Mouse (Mus musculus): ENCODE measurements at regions not wholly inside any gene's neighbourhood (a gene's known extent, or its start where the extent isn't known, plus 50 kb on each side); places are given as distances from the start of the nearest gene placed in this dataset.

DNA sequence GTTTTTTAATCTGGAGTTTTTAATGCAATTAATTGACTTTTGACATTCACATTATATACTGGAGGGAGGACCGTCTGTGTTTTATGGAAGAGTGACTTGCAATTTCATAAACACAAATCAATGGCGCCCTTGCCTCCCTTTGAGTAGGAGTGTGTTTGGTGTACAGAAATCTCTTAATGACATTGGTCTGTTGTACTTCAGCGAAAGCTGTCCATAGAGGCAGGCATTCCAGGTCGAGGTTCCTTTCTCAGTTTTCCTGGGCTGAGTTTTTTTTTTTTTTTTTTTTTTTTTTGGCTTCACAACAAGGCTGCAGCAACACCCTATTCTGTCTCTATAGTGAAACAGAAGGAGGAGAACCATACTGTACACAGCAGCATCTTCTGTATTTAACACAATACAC is 427.4 kb upstream of the Ccnh start:
- no peak overlapping the region for H3K9ac ChIP-seq (ENCODE audit: low read depth, low read length)
- no peak overlapping the region for H3K27ac ChIP-seq (ENCODE audit: low read depth, low read length)
- no peaks in the 10 kb centered on the region for H3K4me1 ChIP-seq (replicated peaks; ENCODE audit: control insufficient read depth, insufficient read depth, low read length)
- H3K9me3 ChIP-seq (ENCODE audit: control insufficient read depth, low read length) = no peaks in the 10 kb centered on the region
- no peaks in the 10 kb centered on the region for H3K27me3 ChIP-seq (replicated peaks; ENCODE audit: control insufficient read depth, insufficient read depth, low read length)
- H3K4me3 ChIP-seq (ENCODE audit: low read depth, low read length) = no peak overlapping the region
- 49% methylated on average over 4 of the region's 4 CpGs for WGBS
- ATAC-seq (replicated peaks; ENCODE audit: low FRiP score) (no peak), DNase-seq (ENCODE audit: low spot score) (no peak)
- H3K4me2 ChIP-seq = no peak overlapping the region
- H3K36me3 ChIP-seq (ENCODE audit: control insufficient read depth, insufficient read depth, low read length) = no peaks in the 10 kb centered on the region

DNA sequence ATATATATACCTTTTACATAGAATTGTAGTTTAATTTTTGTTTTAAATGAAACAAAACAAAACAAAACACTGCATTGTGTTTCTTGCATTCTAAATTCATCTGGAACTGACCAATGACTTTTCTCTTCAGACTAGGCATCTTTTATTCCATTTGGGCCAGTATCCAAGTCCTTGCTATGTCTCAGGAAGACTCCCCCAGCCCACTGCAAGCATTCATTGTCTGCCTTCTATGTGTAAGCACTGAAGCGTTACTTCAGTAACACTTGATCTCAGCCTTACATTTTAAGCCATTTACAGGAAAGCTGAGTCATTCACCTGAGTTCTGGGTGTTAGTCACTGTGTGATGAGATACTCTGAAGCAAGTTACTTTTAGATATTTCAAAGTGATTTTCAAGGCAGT is 425.3 kb upstream of the Ccnh start:
- H3K9ac ChIP-seq (ENCODE audit: low read depth, low read length) = no peak overlapping the region
- DNase-seq (ENCODE audit: low spot score) (no peak), ATAC-seq (replicated peaks; ENCODE audit: low FRiP score) (no peak)
- H3K27ac ChIP-seq (ENCODE audit: low read depth, low read length) = no peak overlapping the region
- H3K4me3 ChIP-seq (ENCODE audit: low read depth, low read length) = no peak overlapping the region
- no peak overlapping the region for H3K4me2 ChIP-seq
- H3K27me3 ChIP-seq (replicated peaks; ENCODE audit: control insufficient read depth, insufficient read depth, low read length) = no peaks in the 10 kb centered on the region
- H3K4me1 ChIP-seq (replicated peaks; ENCODE audit: control insufficient read depth, insufficient read depth, low read length) = no peaks in the 10 kb centered on the region
- no peaks in the 10 kb centered on the region for H3K36me3 ChIP-seq (ENCODE audit: control insufficient read depth, insufficient read depth, low read length)
- 75% methylated on average over 1 of the region's 1 CpGs for WGBS
- no peaks in the 10 kb centered on the region for H3K9me3 ChIP-seq (ENCODE audit: control insufficient read depth, low read length)

DNA sequence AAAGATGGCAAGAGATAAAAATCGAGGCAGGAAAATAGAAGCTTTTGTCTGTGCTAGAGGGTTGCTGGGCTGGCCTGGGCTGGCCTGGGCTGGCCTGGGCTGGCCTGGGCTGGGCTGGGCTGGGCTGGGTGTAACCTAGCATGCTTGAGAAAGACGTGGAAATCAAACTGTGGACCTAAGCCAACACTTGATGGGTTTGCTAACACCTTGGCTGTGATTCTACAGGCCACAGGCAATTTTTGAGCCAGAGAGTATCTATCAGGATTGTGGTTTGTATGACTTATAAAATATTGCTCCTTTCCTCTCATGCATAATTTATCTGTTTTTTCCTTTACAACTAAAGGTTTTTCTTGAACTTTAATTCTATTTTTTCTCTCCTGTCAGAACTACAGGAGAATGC is 417.3 kb upstream of the Ccnh start:
- ATAC-seq (replicated peaks; ENCODE audit: low FRiP score) (no peak), DNase-seq (ENCODE audit: low spot score) (no peak)
- Histone ChIP-seq H3K4me1 (replicated peaks; ENCODE audit: control insufficient read depth, insufficient read depth, low read length) (no peaks in the 10 kb centered on the region), H3K9me3 (ENCODE audit: control insufficient read depth, low read length) (no peaks in the 10 kb centered on the region), H3K9ac (ENCODE audit: low read depth, low read length) (no peak overlapping the region), H3K4me3 (ENCODE audit: low read depth, low read length) (no peak overlapping the region), H3K27me3 (replicated peaks; ENCODE audit: control insufficient read depth, insufficient read depth, low read length) (no peaks in the 10 kb centered on the region), H3K4me2 (no peak overlapping the region), H3K36me3 (ENCODE audit: control insufficient read depth, insufficient read depth, low read length) (no peaks in the 10 kb centered on the region), H3K27ac (ENCODE audit: low read depth, low read length) (no peak overlapping the region)
- WGBS = 44% methylated on average over 2 of the region's 2 CpGs

DNA sequence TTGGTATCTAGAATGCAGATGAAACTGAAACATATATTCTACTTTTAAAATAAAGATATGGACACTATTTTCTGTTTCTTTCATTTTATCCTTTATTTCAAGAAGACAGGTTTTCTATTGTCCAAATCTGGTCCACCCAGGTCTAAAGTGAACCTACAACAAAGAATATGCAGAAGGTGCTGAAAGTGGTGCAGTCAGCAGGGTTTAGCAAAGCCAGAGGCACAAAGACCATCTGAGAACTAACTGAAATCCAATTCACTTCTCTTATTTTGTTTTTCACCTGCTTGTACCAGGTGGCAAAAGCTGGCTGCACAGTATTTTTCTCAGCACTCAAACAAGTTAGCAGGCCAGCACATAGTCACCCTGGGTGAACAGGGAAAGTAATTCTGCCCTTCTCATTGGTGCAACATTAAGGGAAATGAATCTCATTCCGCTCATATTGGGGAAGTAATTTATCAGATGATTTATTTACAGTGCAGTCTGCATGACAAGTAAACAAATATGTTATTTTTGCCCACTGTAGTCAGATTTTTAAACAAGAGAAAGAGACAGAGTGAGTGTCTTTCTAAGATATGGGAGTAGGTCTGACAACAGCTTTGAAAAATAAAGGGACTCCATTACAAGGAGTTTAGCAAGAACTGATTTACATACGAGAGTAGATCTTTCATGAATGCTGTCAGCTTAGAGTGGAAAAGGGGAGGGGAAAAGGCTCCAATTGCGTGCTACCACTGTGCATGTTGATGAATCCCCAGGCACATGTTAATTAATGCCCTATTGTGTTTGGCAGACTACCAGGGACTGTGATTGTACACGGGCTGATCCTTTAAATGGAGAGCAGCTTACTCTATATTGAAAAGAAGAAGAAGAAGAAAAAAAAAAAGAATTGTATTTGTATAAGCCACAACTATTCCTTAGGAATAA is 405.9 kb upstream of the Ccnh start:
- Histone ChIP-seq H3K9me3 (ENCODE audit: control insufficient read depth, low read length) (no peaks in the 10 kb centered on the region), H3K4me2 (no peak overlapping the region), H3K4me1 (replicated peaks; ENCODE audit: control insufficient read depth, insufficient read depth, low read length) (no peaks in the 10 kb centered on the region), H3K27ac (ENCODE audit: low read depth, low read length) (no peak overlapping the region), H3K9ac (ENCODE audit: low read depth, low read length) (no peak overlapping the region), H3K27me3 (replicated peaks; ENCODE audit: control insufficient read depth, insufficient read depth, low read length) (no peaks in the 10 kb centered on the region), H3K36me3 (ENCODE audit: control insufficient read depth, insufficient read depth, low read length) (no peaks in the 10 kb centered on the region), H3K4me3 (ENCODE audit: low read depth, low read length) (no peak overlapping the region)
- no peak for ATAC-seq (replicated peaks; ENCODE audit: low FRiP score)
- no peak for DNase-seq (ENCODE audit: low spot score)
- 42% methylated on average over 4 of the region's 4 CpGs for WGBS

DNA sequence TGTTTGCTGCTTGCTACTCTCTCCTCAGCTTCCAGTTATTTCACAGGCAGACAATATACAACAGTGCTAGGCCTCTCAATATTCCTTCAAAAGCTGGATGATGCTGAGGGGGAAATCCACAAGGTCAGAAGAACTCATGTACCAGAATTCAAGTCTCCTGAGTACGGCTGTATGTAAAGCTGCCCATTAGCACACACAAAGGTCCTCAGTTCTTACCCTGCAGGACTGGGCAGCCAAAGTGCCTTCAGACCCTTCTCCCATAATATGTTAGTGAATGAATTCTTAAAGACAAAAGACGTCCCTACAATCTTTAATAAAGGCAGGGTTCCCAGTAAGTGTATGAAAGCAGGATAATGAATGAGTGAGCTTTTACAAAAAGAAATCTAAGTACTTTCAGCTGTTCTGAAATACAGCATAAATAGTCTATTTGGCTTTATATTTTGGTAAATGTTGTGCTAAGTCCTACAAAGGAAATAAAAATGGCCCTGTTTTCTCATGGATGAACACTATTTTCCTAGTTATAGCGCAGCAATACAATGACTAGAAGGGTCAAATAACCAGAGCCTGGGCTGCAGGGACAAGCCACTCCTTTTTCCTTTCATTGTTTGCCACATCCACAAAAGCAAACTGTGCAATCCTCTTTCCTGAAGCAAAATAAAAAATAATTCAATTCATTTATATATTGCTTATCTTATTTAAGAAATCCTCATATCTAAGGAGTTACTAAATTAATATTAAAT is 384.8 kb upstream of the Ccnh start:
- DNase-seq (ENCODE audit: low spot score) (no peak), ATAC-seq (replicated peaks; ENCODE audit: low FRiP score) (no peak)
- Histone ChIP-seq H3K9me3 (ENCODE audit: control insufficient read depth, low read length) (no peaks in the 10 kb centered on the region), H3K27ac (ENCODE audit: low read depth, low read length) (no peak overlapping the region), H3K27me3 (replicated peaks; ENCODE audit: control insufficient read depth, insufficient read depth, low read length) (no peaks in the 10 kb centered on the region), H3K4me1 (replicated peaks; ENCODE audit: control insufficient read depth, insufficient read depth, low read length) (no peaks in the 10 kb centered on the region), H3K4me2 (no peak overlapping the region), H3K4me3 (ENCODE audit: low read depth, low read length) (no peak overlapping the region), H3K36me3 (ENCODE audit: control insufficient read depth, insufficient read depth, low read length) (no peaks in the 10 kb centered on the region), H3K9ac (ENCODE audit: low read depth, low read length) (no peak overlapping the region)
- 69% methylated on average over 3 of the region's 3 CpGs for WGBS

DNA sequence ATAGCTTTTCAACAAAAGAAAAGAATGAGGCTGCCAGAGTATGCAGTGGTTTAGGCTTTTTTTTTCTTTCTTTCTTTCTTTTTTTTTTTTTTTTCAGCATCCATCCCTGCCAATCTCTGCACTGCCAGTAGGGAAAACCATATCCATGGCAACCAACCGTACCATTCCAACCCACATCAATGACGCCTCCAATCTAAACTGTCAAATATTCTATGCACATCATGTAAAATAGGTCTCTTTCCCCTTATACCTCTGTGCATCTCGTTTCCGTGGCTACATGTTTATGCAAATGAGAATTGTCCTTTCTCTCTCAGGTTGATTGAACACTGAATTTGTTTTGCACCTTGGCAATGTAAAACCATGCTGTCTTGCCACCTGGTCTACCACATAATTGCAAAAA is 384.0 kb upstream of the Ccnh start:
- no peaks in the 10 kb centered on the region for H3K36me3 ChIP-seq (ENCODE audit: control insufficient read depth, insufficient read depth, low read length)
- no peak overlapping the region for H3K27ac ChIP-seq (ENCODE audit: low read depth, low read length)
- ATAC-seq (replicated peaks; ENCODE audit: low FRiP score) (no peak), DNase-seq (ENCODE audit: low spot score) (no peak)
- no peak overlapping the region for H3K4me3 ChIP-seq (ENCODE audit: low read depth, low read length)
- H3K4me2 ChIP-seq = no peak overlapping the region
- no peak overlapping the region for H3K9ac ChIP-seq (ENCODE audit: low read depth, low read length)
- no peaks in the 10 kb centered on the region for H3K4me1 ChIP-seq (replicated peaks; ENCODE audit: control insufficient read depth, insufficient read depth, low read length)
- 75% methylated on average over 4 of the region's 4 CpGs for WGBS
- no peaks in the 10 kb centered on the region for H3K27me3 ChIP-seq (replicated peaks; ENCODE audit: control insufficient read depth, insufficient read depth, low read length)
- no peaks in the 10 kb centered on the region for H3K9me3 ChIP-seq (ENCODE audit: control insufficient read depth, low read length)

DNA sequence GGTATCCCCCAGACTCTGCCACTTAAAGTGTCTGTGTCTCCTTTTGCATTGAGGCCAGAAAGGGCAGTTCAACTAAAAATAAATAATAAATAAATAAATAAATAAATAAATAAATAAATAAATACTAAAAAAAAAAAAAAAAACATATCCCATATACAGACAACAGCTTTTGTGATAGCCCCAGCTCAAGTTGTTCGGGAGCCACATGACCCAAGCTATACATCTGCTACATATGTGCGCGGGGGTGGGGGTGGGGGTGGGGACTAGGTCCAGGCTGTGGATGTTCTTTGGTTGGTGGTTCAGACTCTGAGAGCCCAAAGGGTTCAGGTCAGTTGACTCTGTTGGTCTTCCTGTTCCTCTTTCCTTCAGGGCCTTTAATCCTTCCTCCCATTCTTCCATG is 379.6 kb upstream of the Ccnh start:
- H3K9ac ChIP-seq (ENCODE audit: low read depth, low read length) = no peak overlapping the region
- H3K36me3 ChIP-seq (ENCODE audit: control insufficient read depth, insufficient read depth, low read length) = no peaks in the 10 kb centered on the region
- no peaks in the 10 kb centered on the region for H3K9me3 ChIP-seq (ENCODE audit: control insufficient read depth, low read length)
- H3K27me3 ChIP-seq (replicated peaks; ENCODE audit: control insufficient read depth, insufficient read depth, low read length) = no peaks in the 10 kb centered on the region
- H3K27ac ChIP-seq (ENCODE audit: low read depth, low read length) = no peak overlapping the region
- no peak overlapping the region for H3K4me2 ChIP-seq
- no peak overlapping the region for H3K4me3 ChIP-seq (ENCODE audit: low read depth, low read length)
- ATAC-seq (replicated peaks; ENCODE audit: low FRiP score) (no peak), DNase-seq (ENCODE audit: low spot score) (no peak)
- no peaks in the 10 kb centered on the region for H3K4me1 ChIP-seq (replicated peaks; ENCODE audit: control insufficient read depth, insufficient read depth, low read length)
- WGBS = 71% methylated on average over 3 of the region's 3 CpGs
